Mouse (Mus musculus): ENCODE measurements around the gene Carmil2.

Carmil2 gene

DNA sequence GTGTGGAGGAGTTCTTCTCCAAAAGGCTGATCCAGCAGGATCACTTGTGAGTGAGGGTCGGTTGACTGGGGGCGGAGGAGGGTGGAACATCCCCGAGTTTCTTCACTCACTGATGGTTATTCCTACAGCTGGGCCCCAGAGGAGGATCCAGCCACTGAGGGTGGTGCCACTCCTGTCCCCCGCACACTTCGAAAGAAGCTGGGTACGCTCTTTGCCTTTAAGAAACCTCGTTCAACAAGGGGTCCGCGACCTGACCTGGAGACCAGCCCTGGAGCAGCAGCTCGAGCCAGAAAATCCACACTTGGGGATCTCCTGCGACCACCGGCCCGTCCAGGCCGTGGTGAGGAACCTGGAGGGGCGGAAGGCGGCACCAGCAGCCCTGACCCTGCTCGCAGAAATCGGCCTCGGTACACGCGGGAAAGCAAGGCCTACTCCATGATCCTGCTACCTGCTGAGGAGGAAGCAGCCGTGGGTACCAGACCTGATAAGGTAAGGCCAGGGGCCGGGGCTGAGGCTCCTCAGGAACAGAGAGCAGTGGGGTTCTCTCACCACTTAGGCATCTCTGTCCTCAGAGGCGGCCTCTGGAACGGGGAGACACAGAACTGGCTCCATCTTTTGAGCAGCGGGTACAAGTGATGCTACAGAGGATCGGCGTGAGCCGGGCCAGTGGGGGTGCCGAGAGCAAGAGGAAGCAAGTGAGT is 9.2 kb downstream of the Carmil2 start:
- no peak for DNase-seq (ENCODE audit: low read depth, low spot score)

DNA sequence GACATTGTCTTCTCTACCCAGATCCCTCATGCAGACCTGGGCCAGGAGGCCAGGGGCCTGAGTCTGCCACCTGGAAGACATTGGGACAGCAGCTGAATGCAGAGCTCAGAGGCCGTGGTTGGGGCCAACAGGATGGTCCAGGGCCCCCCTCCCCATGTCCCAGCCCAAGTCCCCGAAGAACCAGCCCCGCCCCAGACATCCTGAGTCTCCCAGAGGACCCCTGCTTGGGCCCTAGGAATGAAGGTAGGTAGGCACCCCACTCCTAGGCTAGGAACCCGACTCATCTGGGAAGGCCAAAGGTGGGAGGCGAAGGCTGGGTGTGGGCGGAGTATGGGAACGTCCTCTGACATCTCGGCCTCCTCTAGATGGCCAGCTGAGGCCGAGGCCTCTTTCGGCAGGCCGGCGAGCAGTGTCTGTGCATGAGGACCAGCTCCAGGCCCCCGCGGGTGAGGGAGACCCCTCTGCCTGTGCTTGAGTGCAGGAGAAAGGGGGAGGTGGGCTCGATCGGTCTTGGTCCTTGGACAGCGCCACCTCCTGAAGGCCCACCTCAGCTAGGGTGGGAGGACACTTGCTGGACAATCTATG is 11.2 kb downstream of the Carmil2 start:
- no peak for DNase-seq (ENCODE audit: low read depth, low spot score)

DNA sequence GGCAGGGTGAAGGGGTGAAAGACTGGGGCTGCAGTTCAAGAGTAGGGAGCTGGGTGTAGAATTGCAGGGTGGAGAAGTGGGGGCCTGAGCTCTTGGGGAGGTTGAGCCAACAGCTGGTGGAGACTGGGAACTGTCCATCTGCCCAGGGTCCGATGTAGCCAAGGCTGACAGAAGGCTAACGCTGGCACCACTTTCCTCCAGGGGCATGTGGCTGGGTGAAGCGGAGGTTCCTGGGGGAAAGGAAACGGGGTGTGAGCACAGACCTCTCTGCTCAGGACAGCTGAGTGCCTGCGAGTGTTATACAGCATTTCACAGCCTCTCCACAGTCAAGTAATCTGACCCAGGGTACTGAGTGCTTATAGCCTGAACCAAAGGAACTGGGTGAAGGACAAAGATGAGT is 12.7 kb downstream of the Carmil2 start:
- DNase-seq (ENCODE audit: low read depth, low spot score) = no peak

DNA sequence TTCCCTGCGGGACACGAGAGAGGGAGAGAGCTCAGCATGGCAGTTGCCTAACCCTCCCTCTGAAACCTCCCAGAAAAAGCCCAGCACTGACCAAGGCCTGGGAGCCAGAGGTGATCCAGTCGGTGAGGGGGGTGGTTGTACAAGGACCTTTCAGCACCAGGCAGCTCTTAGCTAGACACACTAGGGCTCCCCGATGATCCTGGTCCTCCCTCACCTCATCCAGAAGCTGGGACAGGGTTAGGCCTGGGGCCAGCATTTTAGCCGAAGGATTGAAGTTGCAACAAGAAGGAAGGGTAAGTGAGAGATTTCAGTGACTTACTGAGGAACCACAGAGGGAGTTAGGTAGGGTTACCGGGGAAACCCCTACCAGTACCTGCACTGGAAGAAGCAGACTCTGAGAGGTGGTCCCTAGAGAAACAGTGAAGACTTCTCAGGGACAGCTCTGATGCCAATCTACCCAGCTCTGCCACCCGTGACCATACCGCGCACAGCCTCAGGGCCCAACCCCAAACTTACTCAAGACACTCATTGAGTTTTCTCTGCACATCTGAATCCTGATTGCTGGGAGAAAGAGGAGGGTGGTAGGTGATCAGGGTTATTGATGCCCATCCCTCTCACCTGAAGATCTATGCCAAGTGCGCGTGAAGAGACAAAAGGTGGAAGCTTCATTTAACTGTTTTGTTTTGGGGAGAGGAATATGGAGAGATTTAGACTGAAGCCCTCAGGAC is 13.6 kb downstream of the Carmil2 start:
- no peak for DNase-seq (ENCODE audit: low read depth, low spot score)

DNA sequence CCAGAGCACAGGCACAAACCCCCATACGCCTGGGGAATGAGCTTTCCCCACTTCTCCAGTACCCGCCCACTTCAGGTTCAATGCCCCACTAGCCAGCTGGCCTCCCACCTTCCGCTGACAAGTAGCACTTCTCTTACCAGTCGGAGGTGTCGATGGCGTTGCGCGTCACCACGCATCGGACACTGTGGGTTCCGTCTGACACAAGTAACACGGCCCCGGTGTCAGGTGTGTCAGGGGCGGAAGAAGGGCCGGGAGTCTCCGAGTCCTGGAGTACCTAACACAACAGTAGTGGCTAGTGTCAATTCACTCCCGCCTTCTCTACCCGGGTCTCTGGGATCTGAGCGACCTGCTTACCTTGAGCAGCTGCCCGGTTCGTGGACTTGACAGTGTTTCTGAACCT is 14.5 kb downstream of the Carmil2 start:
- DNase-seq (ENCODE audit: low read depth, low spot score) = peak; percentile 79

DNA sequence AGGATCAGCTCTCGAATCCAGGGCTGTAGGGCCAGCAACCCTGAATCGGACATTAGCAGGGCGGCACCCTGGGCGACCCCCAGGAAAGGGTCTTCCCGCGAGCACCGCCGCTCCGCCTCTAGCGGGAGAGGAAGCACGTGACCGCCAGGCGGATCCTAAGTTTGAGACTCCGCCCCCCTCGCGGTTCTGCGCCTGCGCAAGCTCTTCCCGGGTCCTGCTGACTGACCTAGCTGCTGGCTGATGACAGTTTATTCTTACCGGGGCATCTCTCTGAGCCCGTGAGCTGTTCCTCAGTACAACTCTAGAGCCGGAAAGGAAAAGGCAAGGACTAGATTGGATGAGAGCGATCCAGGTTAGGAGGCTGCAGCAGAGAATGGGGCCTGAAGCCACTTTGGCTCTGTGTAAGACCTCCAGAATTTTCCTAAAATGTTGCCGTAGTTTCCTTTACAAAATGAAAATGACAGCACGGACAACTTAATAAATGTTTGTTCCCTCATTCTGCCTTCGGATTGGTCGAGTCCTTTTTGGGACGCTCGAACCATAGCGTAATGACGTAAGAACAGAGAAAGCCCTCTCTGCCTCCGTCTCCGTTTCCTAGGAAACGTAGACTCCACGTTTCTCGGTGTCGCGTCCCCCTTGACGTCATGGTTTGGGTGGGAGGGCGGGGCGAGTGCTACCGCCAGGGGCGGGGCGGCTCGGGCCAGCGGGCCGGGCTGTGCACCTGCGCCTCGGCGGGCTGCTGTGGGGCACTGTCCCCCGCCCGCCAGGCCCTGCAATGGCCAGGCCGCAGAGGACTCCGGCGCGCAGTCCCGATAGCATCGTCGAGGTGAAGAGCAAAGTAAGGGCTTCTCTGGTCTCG is 15.1 kb downstream of the Carmil2 start, which contains the start of the genes Acd and Pard6a:
Gene Acd (minus strand): TSS at position 137 of the 859 bp plus-strand sequence.
Gene Pard6a (plus strand): TSS at position 183 of the 859 bp plus-strand sequence.
- peak; percentile 96 for DNase-seq (ENCODE audit: low read depth, low spot score)

DNA sequence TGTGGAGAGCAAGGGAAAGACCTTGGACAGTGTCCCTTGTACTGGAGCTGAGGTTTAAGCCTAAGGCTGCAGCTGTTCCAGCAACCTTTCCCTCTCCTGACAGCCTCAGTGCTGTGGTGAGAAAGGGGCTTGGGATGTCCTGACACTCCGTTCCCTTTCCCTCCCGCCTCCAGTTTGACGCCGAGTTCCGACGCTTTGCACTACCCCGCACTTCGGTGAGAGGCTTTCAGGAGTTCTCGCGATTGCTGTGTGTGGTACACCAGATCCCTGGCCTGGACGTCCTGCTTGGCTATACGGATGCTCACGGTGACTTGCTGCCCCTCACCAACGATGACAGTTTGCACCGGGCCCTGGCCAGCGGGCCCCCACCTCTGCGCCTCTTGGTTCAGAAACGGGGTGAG is 15.9 kb downstream of the Carmil2 start:
- DNase-seq (ENCODE audit: low read depth, low spot score) = no peak

DNA sequence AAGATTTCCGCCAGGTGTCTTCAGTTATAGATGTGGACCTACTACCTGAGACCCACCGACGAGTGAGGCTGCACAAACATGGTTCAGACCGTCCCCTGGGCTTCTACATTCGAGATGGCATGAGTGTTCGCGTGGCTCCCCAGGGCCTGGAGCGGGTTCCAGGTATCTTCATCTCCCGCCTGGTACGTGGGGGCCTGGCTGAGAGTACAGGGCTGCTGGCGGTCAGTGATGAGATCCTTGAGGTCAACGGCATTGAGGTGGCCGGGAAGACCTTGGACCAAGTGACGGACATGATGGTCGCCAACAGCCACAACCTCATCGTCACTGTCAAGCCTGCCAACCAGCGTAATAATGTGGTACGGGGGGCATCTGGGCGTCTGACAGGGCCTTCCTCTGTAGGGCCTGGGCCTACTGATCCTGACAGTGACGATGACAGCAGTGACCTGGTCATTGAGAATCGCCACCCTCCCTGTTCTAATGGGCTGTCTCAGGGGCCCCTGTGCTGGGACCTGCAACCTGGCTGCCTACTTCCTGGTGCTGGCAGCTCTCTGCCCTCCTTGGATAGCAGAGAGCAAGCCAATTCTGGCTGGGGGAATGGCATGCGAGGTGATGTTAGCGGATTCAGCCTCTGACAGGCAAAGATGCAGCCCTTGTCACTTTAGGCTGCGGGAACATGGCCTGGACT is 16.8 kb downstream of the Carmil2 start:
- DNase-seq (ENCODE audit: low read depth, low spot score) = no peak

DNA sequence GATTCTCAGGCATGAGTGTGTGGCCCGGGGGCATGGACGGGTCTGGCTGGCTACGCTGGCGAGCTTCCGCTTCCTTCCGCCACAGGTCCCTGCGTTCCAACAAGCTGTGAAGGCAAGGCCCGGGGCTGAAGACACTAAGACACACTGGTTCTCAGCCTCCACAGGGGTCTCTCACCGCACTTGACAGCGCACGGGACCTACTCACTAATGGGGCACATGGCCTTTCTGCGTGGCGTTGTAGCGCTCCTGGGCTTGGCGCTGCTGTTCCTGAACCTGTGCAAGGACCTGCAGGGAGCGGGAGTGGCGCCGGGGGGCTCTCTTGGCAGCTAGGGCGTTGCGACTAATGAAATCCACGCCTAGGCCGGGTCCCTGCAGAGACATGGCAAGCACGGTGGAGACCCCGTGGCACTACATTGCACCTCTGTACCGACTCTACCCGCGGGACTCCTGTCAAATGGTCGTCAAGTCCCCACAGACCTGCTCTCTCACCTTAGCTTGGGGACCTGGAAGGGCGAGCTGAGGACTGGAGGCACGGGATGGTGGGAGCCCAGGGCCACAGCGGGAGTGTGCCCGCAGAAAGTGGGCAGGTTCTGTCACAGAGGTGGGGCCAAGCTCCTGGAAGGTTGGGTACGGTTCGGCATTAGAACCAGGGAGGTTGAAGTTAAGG is 18.2 kb downstream of the Carmil2 start:
- DNase-seq (ENCODE audit: low read depth, low spot score) = no peak

DNA sequence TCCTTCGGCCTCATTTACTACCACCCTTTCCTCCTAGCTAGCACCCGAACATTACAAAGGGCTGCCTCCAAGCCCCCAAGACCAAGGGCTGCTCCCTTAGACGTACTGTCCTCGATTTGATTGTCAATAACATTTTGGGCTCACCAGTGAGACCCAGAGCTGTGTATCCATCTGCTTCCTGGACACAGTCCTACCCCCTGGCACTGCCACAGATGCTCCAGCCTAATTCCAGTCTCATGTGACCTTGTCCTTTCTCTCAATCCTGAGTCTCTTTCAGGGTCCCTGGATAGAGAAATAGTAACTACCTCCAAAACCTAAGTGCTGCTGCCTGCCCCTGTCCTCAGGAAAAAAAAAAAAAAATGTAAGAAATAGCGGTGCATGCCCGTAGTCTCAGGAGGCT is 18.9 kb downstream of the Carmil2 start:
- DNase-seq (ENCODE audit: low read depth, low spot score) = no peak

DNA sequence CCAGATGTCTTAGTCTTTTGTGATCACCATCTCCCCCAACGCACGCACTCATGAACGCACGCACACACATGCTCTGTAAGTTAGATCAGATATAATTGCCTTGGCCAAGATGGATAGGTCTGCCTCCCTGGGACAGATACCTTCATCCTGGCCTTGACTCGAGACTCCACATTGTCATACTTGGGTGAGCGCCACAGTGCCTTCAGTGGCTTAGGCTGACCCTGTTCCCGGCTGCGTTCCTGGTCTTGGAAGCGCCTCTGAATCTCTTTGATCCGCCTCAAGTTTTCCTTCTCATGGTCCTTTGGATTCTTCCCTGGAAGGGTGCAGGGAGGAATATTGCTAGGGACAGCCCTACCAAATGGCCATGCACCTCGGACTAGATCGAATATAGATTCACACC is 20.4 kb downstream of the Carmil2 start:
- DNase-seq (ENCODE audit: low read depth, low spot score) = no peak

DNA sequence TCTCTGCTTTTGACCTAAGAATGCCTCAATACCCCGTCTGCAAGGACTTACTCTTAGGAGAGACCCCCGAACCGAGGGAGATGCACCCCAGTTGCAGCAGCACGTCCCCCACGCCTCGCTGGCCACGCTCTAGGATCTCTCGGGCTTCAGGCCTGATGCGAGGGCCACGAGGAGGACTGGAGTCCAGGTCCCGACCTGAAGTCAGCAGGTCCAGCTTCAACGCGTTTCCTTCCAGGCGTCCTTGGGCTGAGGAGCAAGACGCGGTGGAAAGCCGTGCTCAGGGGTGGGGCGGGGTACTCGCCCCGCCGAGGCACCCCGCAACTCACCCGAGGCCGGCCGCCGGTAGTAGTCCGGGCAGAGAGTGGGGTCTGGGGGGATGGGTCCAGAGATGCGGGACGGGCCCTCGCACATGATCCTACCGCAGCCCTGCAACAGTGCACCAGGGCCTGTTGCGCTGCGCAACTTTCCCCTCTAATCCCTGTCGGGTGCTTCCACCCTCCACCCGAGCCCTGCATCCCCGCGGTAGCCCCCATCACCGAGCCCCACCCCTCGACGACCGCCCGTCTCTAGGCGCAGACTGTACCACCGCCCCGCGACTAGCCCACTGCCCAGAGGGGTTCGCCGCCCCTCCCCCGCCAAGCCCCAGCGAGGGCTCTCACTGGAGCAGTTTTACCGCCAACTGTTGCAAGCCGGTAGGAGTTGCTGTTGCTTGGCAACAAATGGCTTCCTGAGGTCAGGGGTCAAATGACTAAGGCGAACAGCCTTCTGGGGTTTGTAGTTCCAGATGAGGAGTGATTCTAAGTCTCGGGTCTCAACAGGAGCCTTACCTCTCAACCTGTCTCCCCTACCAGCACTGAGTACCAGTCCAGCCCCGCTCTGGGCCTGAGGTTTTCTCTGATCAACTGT is 21.7 kb downstream of the Carmil2 start, which contains the start of the genes 4933405L10Rik and Enkd1:
Gene 4933405L10Rik (plus strand): TSS at position 158 of the 906 bp plus-strand sequence.
Gene Enkd1 (minus strand): TSS at position 713 of the 906 bp plus-strand sequence.
- DNase-seq (ENCODE audit: low read depth, low spot score) = peak; percentile 90

DNA sequence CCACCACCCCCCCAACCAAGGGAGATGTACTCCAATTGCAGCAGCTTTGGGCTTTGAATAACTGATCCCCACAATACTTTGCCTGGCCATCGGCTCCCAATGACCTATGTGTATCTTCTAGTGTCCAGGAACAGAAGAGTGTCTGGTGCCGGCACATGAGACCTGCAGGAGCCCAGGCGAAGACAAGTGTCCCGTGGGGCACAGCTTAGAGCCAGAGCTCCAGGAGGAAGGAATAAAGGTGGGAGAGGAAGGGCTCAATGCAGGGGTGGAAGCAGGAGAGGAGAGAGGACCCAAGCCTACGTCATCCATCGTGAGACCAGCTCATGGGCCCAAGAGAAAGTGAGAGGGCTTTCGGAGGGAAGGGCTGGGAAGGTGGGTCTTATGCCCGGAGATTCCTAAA is 22.6 kb downstream of the Carmil2 start:
- no peak for DNase-seq (ENCODE audit: low read depth, low spot score)

DNA sequence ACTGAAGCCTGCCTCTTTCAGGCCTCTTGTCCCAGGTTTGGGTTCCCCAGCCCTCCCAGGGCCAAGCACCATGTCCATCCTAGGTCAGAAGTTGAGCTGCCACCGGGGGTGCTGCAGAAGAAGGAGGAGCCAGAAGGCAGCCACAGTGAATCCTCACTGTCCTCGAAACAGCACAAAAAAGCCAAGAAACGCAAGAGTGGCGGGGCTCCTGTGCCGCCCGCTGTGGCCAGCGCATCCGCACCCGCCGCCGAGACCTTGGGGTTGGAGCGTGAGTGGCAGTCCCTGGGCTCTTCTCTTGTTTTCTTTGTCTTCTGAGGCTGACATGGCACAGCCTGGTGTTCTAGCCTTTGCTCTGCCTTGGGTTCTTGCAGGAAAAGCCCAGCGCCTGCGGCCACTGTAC is 23.2 kb downstream of the Carmil2 start:
- no peak for DNase-seq (ENCODE audit: low read depth, low spot score)

DNA sequence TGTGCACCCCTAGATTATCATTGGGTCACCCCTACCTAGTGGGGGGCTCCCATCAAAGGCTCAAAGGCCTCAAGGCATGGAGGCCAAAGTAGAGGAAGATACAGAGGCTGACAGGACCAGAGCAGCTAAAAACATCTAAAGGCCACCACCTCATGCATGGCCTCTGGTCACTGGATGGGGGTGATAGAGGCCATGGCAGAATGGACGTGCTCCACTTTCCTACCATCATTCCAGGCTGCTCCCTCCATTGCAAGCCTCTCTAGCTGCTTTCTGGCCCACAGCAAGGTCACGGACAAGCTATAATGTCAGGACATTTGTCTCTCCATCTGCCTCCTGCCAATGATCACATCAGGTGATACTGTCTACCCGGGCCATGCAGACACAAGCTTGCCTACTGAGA is 26.2 kb downstream of the Carmil2 start:
- no peak for DNase-seq (ENCODE audit: low read depth, low spot score)

DNA sequence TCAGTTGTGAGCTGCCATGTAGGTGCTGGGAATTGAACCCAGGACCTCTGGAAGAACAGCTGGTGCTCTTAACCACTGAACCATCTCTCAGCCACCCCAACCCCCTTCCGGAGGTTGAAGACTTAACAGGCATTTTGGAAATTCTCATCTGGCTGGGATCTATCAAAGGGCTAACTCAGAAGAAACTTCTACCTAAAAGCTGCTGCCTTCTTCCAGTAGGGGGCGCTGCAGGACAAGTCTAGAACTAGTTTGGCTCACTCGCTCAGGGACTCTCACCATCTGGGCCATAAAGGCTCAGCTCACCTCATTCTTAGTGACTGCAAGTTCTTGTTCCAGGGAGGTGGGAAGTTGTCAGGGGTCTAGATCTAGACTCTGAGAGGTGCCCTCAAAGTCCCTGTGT is 28.1 kb downstream of the Carmil2 start:
- peak; percentile 93 for DNase-seq (ENCODE audit: low read depth, low spot score)

DNA sequence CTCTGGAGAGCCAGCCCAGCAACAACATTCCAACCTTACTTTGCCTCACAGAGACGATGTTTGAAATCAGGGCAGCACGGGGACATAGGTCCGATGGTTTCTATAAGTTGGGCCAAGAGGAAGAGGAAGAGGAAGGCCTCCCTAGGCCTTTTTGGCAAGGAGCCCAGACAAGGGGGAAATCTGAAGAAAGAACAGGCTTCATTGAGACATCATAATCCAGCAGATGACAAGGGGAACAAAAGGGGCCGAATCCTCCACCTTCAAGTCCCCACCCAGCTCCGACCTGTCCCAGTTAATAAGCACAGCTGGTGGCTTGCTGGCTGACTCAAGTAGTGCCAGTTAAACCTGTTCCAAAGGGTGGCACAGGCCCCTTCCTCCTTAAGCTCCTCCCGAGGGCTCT is 29.0 kb downstream of the Carmil2 start:
- no peak for DNase-seq (ENCODE audit: low read depth, low spot score)

DNA sequence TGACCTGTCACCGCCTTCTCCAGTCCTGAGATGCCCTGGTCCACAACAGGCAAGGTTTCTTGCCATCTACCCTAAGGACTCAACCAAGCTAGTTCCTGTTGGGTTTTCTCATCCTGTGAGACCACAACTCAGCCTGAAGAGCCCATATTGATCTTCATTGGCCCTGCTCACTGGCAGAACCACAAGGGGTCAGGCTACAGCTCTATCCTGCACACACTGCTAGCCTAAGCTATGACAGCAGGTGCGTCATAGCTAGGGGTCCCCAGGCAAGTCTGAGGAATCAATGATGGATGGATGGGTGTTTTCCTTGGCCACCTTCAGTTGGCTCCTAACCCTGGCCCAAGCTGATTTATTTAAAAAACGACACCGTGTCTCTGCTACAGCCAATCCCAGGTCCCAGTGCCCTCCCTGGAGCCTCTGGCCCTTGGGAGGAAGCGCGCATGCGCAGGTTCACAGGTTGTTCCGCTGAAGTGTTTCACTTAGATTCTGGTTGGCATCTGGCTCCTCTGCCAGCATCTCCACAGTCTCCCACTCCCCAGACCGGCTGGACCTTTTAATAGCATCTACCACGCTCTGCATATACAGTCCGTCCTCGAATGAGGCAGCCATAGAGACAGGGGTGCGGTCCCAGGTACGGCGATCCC is 30.4 kb downstream of the Carmil2 start:
- no peak for DNase-seq (ENCODE audit: low read depth, low spot score)

DNA sequence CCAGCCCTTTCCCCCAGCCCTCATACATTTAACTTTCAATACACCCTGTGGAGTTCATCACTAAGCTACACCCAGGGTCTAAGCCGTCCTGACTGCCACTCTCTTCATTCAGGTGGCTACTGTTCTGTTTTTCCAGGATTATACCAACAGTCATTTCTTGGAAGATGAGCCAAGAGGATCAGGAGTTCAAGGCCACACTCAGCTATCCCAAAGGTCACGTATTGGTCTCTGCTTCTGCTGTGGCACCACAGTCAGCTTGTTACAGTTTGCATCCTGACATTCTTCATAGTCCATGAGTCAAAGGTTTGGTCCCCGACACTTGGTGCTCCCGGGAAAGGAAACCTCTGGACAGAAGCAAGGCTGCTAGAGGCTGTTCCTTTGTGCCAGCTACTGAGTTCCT is 33.6 kb downstream of the Carmil2 start:
- DNase-seq (ENCODE audit: low read depth, low spot score) = no peak
